Mouse (Mus musculus) MEL (cell line): Measurements from ENCODE around the gene Sucla2. TPM values are rescaled to one million over a fixed set of nuclear protein-coding genes. Genes with fewer than 3 reads are reported as not detected.

Experiments used
- DNase-seq: peaks from one replicate; pipeline ENCODE4 v3.0.0; 2011; ENCODE audit warnings: low read depth, low spot score
- H3K27ac ChIP-seq: 2 replicates; pipeline ENCODE4 v1.5.1; 2012; ENCODE audit warnings: low read depth, mild to moderate bottlenecking, control low read depth, low read length, moderate library complexity; ENCODE audit not compliant: control insufficient read depth
- H3K27me3 ChIP-seq, 2 experiments: fragments of 150-350 bp in 1 of 2; sonication (generic) in 1 of 2; 2 replicates each; pipeline ENCODE4 v1.6.1; 2012; ENCODE audit warnings: low read length in 2 of 2, mild to moderate bottlenecking in 2 of 2, improper control_type of control experiment in 1 of 2, moderate library complexity in 1 of 2; ENCODE audit not compliant: insufficient read depth in 2 of 2, control insufficient read depth in 1 of 2
- H3K36me3 ChIP-seq, 2 experiments: 2 replicates each; pipeline ENCODE4 v1.6.1; 2012 to 2014; ENCODE audit warnings: low read length in 2 of 2, improper control_type of control experiment in 1 of 2, inconsistent platforms in 1 of 2, mild to moderate bottlenecking in 1 of 2; ENCODE audit not compliant: insufficient read depth in 2 of 2, control insufficient read depth in 1 of 2
- H3K4me1 ChIP-seq, 2 experiments: fragments of 150-350 bp in 1 of 2; sonication (generic) in 1 of 2; 2 replicates each; pipeline ENCODE4 v1.6.1; 2012; ENCODE audit warnings: low read length in 2 of 2, improper control_type of control experiment in 1 of 2, mild to moderate bottlenecking in 1 of 2; ENCODE audit not compliant: insufficient read depth in 2 of 2, control insufficient read depth in 1 of 2
- H3K4me3 ChIP-seq, 2 experiments: fragments of 150-350 bp in 1 of 2; sonication (generic) in 1 of 2; 2 replicates each; pipeline ENCODE4 v1.5.1; 2012; ENCODE audit warnings: low read depth in 2 of 2, low read length in 2 of 2, mild to moderate bottlenecking in 2 of 2, moderate library complexity in 2 of 2, control low read depth in 1 of 2, improper control_type of control experiment in 1 of 2; ENCODE audit not compliant: control insufficient read depth in 1 of 2, insufficient read depth in 1 of 2
- H3K79me2 ChIP-seq: 2 replicates; pipeline ENCODE4 v1.6.1; 2012; ENCODE audit warnings: mild to moderate bottlenecking, low read length, moderate library complexity; ENCODE audit not compliant: control insufficient read depth, poor library complexity, insufficient read depth
- H3K9ac ChIP-seq: 2 replicates; pipeline ENCODE4 v1.6.1; 2012; ENCODE audit warnings: low read depth, mild to moderate bottlenecking, control low read depth, low read length, moderate library complexity; ENCODE audit not compliant: control insufficient read depth, poor library complexity, severe bottlenecking
- H3K9me3 ChIP-seq: fragments of 150-350 bp; sonication (generic); replicated peaks from 2 replicates; pipeline ENCODE4 v1.6.1; 2012; ENCODE audit warnings: mild to moderate bottlenecking, low read length, improper control_type of control experiment, moderate library complexity; ENCODE audit not compliant: insufficient read depth
- CHD1 ChIP-seq: IDR thresholded peaks from 2 replicates; pipeline ENCODE4 v1.6.1; 2012; ENCODE audit warnings: low read depth, mild to moderate bottlenecking, inconsistent platforms, low read length, improper control_type of control experiment
- CHD2 ChIP-seq: IDR thresholded peaks from 2 replicates; pipeline ENCODE4 v1.6.1; 2011; ENCODE audit warnings: low read length, improper control_type of control experiment
- CTCF ChIP-seq, 3 experiments: IDR thresholded peaks in 2 of 3; conservative IDR thresholded peaks in 1 of 3; 2 replicates each; pipeline ENCODE4 v1.5.1; 2011 to 2012; ENCODE audit warnings: low read length in 3 of 3, low read depth in 2 of 3, mild to moderate bottlenecking in 2 of 3, improper control_type of control experiment in 1 of 3, inconsistent platforms in 1 of 3, mixed read lengths in 1 of 3, moderate library complexity in 1 of 3; ENCODE audit not compliant: control insufficient read depth in 1 of 3, insufficient read depth in 1 of 3, poor library complexity in 1 of 3, severe bottlenecking in 1 of 3
- E2F4 ChIP-seq: IDR thresholded peaks from 2 replicates; pipeline ENCODE4 v1.6.1; 2011; ENCODE audit warnings: low read depth, low read length, improper control_type of control experiment, borderline replicate concordance
- ETS1 ChIP-seq: IDR thresholded peaks from 2 replicates; pipeline ENCODE4 v1.6.1; 2012; ENCODE audit warnings: low read depth, mild to moderate bottlenecking, inconsistent platforms, low read length, improper control_type of control experiment, moderate library complexity
- GABPA ChIP-seq: IDR thresholded peaks from 2 replicates; pipeline ENCODE4 v1.6.1; 2012; ENCODE audit warnings: low read depth, mild to moderate bottlenecking, inconsistent platforms, low read length, improper control_type of control experiment, moderate library complexity
- MAFK ChIP-seq: IDR thresholded peaks from 2 replicates; pipeline ENCODE4 v1.6.1; 2011; ENCODE audit warnings: low read depth, mild to moderate bottlenecking, low read length, improper control_type of control experiment, borderline replicate concordance
- MAZ ChIP-seq: IDR thresholded peaks from 2 replicates; pipeline ENCODE4 v1.6.1; 2012; ENCODE audit warnings: low read depth, mild to moderate bottlenecking, inconsistent platforms, low read length, improper control_type of control experiment
- MEF2A ChIP-seq: IDR thresholded peaks from 2 replicates; pipeline ENCODE4 v1.6.1; 2014; ENCODE audit warnings: low read depth, mild to moderate bottlenecking, inconsistent platforms, low read length, improper control_type of control experiment; ENCODE audit not compliant: poor library complexity, insufficient replicate concordance, severe bottlenecking; ENCODE audit errors: extremely low read depth
- POLR2AphosphoS2 ChIP-seq: IDR thresholded peaks from 2 replicates; pipeline ENCODE4 v1.6.1; 2011; ENCODE audit warnings: low read length, improper control_type of control experiment
- TCF12 ChIP-seq: IDR thresholded peaks from 2 replicates; pipeline ENCODE4 v1.6.1; 2014; ENCODE audit warnings: low read depth, mild to moderate bottlenecking, inconsistent platforms, low read length, improper control_type of control experiment, moderate library complexity
- UBTF ChIP-seq: IDR thresholded peaks from 2 replicates; pipeline ENCODE4 v1.6.1; 2012; ENCODE audit warnings: low read depth, mild to moderate bottlenecking, inconsistent platforms, low read length, improper control_type of control experiment, moderate library complexity, borderline replicate concordance; ENCODE audit not compliant: insufficient read depth
- ZKSCAN1 ChIP-seq: IDR thresholded peaks from 2 replicates; pipeline ENCODE4 v1.6.1; 2012; ENCODE audit warnings: low read depth, mild to moderate bottlenecking, inconsistent platforms, low read length, improper control_type of control experiment, moderate library complexity
- polyA plus RNA-seq, 2 experiments: library from polyadenylated mRNA; stranded (reverse) in 1 of 2; unstranded in 1 of 2; fragments of >175 nt in 1 of 2; fragments of >200 nt in 1 of 2; gene quantifications; 2 replicates each; pipeline versions ENCODE4 v1.2.1 to v1.2.4; 2012; ENCODE audit warnings: low replicate concordance in 2 of 2, low read depth in 1 of 2; ENCODE audit not compliant: insufficient read length in 2 of 2, insufficient read depth in 1 of 2, missing spikeins in 1 of 2
- total RNA-seq: library from RNA; depleted of rRNA; stranded (reverse); fragments of 300-350 nt; gene quantifications from 2 replicates; pipeline ENCODE4 v1.2.3, GENCODE M21; 2012

Sucla2 gene
- total and polyA plus RNA-seq, 3 experiments = 59.4 to 65.5 (median 61.6) TPM

DNA sequence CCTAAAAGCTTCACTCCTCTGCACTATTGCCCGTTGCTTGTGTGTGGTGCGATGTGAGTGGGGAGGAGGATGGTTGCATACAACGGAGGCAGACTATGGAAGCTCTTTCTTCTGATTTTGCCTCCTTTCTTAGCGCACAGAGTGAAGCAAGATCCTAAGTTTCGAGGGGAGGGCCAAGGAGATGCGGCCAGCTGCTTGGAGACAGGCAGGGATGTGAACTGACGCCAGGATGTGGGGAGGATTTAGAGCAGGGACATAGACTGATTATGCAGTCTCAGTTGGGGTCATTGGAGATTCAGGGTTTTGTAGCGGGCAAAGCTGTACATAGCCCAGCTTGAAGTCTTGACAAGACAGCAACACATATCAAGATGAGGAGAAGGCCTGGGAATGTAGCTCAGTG lies 18.8 kb upstream of the Sucla2 start:
- Histone ChIP-seq H3K9ac (no peak overlapping the region), H3K9me3 (no peaks in the 10 kb centered on the region), H3K4me3 (no peak overlapping the region), H3K27me3 (0 out of 4 replicates have a peak, but pooled peaks cover 0 to 2% of the 10 kb centered on the region in 2 experiments), H3K27ac (no peak overlapping the region), H3K79me2 (peaks cover 11% of the 10 kb centered on the region), H3K4me1 (peaks cover 8 to 26% of the 10 kb centered on the region in 2 experiments), H3K36me3 (peaks cover 0 to 15% of the 10 kb centered on the region in 2 experiments; a peak in 2 of 4 replicates)
- TF ChIP-seq UBTF (no peak), E2F4 (no peak), TCF12 (no peak), MAFK (no peak), CTCF (IDR thresholded peaks at IDR 0.05 in 2 of 3, conservative IDR thresholded peaks at IDR 0.05 in 1 of 3; ENCODE audit: control insufficient read depth in 1 of 3, insufficient read depth in 1 of 3, low read depth in 2 of 3, low read length in 3 of 3, poor library complexity in 1 of 3, severe bottlenecking in 1 of 3) (no peak), MEF2A (no peak)
- no peak for DNase-seq

DNA sequence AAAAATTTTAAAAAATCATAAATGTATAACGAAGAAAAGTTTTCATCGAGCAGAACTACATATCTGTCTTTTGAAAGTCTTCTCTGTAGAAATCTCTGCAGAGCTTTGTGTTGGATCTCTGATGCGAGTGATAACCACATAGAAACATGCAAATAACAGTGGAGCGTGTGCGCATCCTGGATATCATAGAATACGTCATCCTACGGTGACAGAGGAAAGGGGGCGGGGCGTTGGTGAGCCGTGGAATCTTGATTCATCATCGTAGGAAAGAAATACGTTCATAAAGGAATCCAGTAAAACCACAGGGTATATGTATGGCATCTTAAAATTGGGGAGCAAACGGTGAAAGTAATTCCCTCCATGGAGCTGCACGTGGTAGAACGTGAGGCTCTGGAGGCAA lies 17.9 kb upstream of the Sucla2 start:
- H3K4me1 ChIP-seq = peaks cover 8 to 30% of the 10 kb centered on the region in 2 experiments
- no peak overlapping the region for H3K4me3 ChIP-seq
- H3K27ac ChIP-seq = no peak overlapping the region
- no peak for TF ChIP-seq ETS1
- TF ChIP-seq ZKSCAN1 = no peak
- no peak for TF ChIP-seq CHD2
- no peak for TF ChIP-seq CHD1
- TF ChIP-seq UBTF = no peak
- TF ChIP-seq CTCF (IDR thresholded peaks at IDR 0.05 in 2 of 3, conservative IDR thresholded peaks at IDR 0.05 in 1 of 3; ENCODE audit: control insufficient read depth in 1 of 3, insufficient read depth in 1 of 3, low read depth in 2 of 3, low read length in 3 of 3, poor library complexity in 1 of 3, severe bottlenecking in 1 of 3) = no peak
- no peak for TF ChIP-seq GABPA
- no peak for TF ChIP-seq POLR2AphosphoS2
- TF ChIP-seq MAZ = no peak
- H3K79me2 ChIP-seq = peaks cover 18% of the 10 kb centered on the region
- H3K9ac ChIP-seq = no peak overlapping the region
- 0 out of 4 replicates have a peak, but pooled peaks cover 0 to 2% of the 10 kb centered on the region in 2 experiments for H3K27me3 ChIP-seq
- H3K9me3 ChIP-seq = no peaks in the 10 kb centered on the region
- no peak for DNase-seq
- peaks cover 0 to 19% of the 10 kb centered on the region in 2 experiments; a peak in 2 of 4 replicates for H3K36me3 ChIP-seq
